Mouse (Mus musculus) kidney, adult 8-10 months (tissue): ENCODE data around the gene Qpctl.
"Not testable (repeated sequence)": the region's sequence is repeated elsewhere in the genome, so short reads cannot be mapped to it uniquely, and the experiment has no call there.

Experiments
- DNase-seq, 2 experiments: peaks; one replicate each; pipeline ENCODE4 v3.0.0; 2022

Gene Qpctl

DNA sequence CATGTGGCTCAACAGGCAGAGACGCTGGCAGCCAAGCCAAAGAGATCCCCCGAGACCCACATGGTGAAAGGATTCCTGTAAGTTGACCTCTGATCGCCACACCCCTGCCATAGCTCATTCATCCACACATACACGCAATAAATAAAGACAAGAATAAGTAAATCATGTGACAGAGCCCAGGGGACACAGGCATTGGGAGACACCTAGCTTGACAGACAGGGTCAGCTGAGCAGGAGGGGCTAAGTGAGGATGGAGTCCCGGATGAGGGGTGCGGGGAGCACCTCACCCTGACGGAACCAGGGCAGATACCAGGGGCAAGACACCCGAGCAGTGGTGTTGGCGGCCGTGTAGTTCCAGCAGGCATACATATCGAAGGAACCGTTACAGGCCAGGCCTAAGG lies 14.7 kb upstream of the Qpctl start:
- no peak for DNase-seq

DNA sequence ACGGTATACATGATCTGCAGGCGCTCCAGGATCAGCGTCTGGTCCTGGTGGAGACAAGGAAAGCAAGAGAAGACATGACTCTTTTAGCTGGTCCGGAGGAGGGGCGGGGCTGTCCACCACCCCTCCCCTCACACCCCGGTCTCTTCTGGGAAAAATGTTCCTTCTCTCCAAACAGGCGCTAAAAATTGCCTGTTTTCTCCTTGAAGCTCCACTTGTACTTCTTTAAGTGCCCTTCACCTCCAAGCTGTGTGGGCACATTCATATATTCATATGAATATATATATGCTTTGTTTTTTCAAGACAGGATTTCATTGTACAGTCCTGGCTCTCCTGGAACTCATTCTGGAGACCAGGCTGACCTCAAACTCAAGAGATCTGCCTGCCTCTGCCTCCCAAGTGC lies 13.8 kb upstream of the Qpctl start:
- no peak for DNase-seq

DNA sequence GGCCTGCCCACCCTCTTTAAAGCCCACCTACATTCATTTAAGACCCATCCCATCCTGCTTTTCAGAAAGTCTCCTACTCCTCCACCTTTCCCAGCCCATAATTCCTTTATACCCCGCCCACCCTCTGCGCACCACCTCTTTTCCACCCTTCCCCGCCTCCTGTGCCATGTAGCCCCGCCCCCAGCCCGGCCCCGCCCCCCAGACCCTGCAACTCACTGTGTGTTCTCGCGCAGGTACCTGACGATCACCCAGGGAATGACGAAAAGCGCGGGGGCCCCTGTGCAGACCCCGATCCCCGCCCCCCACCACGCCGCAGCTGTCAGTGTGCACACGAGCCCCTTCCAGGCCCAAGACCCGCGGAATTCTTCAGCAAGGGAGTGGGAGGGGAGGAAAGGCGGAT lies 11.0 kb upstream of the Qpctl start:
- DNase-seq, result no peak

DNA sequence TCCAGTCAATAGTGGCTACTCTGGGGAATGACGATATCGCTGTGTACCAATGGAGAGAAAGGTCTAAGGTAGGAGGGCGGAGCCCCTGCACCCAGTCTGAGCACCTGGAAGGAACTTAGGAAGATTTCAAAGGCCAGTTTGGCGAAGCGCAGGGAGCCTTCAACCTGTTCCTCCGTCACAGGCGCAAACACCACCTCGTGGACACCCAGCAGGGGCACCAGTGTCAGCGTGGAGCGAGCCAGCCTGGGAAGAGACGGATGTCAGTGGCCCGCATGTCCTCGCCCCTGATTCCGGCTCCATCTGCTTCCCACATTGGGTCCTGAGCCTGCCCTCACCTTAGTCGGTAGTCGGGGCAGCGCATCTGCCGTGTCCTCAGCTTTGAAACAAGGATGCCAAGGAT lies 10.3 kb upstream of the Qpctl start:
- no peak for DNase-seq

DNA sequence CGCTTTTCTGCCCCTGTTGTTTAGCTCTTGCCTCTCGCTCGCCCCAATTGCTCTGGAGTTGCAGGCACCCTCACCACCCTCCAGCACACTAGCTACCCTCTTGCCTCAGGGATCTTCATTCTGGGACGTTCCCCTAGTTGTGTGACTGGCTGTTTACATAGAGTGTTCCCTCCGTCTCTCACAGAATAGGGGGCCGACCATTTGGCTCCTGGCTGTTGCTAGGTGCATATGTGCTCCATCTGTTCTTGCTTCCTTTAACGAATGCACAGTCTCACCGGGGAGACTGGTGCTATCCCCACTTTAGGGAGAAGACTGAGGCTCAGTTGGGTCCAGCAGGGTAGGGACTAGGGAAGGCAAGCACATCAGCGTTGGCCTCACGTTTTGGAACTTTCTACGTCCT lies 9.5 kb upstream of the Qpctl start:
- DNase-seq, result no peak

DNA sequence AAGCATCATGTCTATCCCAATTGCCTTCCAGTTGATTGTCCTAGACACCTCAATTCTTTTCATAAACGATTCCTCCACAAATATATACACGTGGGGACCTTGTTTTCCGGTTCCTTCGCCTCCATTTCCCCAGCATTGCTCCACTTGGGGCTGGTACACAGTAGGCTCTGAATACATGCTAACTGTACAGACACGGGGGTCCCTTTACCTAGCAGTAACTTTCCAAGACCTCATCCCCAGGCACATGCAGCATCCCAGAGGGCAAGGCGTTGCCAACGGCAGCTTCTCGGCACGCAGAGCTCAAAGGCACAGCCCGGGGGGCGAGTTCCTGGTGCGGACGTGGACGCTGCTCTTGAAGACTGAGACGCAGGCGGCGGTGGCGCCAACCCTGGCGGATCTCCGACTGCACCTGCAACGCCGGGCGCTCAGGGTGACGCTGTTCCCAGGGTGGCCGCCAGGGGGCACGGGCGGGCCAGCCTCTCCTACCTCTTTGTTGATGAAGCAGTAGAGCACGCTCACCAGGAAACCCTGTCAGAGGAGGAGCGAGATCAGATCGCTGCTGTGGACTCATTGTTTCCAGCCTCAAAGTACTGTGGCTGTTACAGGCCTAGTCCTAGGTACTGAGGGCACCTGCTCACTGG lies 8.2 kb upstream of the Qpctl start:
- DNase-seq, result peak; percentile 87 to 94

DNA sequence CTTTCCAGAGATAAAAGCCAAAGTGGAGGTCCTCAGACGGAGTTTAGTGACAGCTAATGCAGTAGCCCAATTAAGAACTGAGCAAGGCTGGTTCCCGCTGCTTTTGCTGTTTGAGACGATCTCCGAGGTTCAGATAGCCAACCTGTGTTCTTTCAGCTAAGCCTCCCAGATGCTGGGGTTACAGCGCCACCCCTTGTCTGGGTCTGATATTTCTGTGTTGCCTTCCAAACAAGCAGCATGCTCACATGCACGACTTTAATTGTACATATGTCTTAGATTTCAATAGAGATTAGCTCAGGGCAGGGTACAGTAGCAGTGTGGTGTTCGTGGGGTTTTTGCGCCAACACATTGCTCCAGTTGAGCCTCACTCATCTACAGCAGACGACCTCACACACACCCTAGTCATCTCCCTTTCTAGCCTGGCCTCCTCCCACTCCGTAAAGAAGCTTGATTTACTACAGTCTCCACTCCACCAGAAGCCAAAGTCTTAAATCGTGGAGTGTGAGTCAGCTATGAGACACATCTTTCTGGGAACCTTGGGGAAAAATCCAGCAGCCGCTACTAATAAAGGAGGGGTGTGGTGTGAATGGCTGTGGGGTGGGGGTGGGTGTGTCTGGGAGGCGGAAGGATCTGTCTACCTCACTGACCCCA lies 6.9 kb upstream of the Qpctl start:
- DNase-seq, result no peak

DNA sequence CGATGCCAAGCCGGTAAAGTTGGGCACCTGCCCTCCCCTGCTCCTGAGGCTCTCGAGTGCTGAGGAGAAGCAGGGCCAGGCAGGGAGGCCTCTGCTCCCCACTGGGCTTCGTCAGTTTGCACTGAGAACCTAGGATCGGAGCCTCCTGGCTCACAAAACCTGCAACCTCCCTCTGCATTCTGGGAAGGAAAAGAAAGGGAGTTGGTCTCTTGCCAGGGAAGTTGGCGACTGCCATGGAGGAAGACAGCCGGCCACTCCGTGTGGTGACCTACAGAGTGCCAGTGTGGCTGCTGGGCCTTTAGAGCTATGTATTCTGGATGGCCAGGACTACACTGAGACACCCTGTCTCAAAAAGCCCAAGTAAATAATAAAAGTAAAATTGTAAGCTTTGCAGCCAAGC lies 5.7 kb upstream of the Qpctl start:
- DNase-seq, result no peak

- not testable (repeated sequence) for DNase-seq
These were observed 2.0 kb upstream of the Qpctl start for GRCm38 (mm10) chr7:19151121-19151520.

- peak; percentile 94 to 97 for DNase-seq
These were observed 535 bp upstream of the Qpctl start, which contains the start of gene Snrpd2 for GRCm38 (mm10) chr7:19149626-19150025. Snrpd2 (plus strand) TSS chr7:19149722.

DNA sequence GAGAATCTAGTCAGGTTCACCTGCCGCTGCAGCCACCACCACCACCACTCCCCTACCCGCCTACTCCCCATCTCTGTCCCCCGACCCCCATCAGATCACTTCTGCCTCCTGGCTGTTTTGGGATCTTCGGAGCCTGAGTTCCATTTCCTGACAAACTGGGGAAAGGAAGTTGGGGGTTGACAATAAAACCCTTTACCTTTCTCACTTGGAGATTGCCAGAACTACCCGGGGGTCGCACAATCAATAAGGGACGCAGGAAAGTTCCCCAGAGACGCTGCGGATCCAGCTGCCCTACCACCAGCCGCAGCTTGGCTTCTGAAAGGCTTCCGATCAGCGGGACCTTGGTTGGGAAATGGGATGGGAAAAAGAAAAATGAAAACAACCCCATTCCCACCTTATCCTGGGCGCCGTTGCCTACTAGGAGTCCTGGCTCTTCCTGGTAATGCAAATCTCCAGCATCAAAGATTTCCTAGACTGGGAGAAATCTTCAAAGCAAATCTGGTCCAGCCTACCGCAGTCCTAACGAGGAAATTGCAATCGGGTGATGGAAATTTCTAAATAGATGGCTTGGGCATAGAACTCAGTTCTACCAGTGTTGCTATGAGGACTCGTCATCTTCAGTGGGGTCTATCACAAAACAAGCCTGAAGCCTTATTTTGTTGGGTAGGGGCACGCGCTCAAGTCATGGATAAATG lies 764 bp downstream of the Qpctl start:
- DNase-seq, result no peak

GRCm38 (mm10) chr7:19147497-19148045 lies 1.5 kb downstream of the Qpctl start:
- DNase-seq, result no peak

- DNase-seq, result no peak
These were observed 2.3 kb downstream of the Qpctl start for GRCm38 (mm10) chr7:19146793-19147192.

- peak in 1 of 2 experiments; percentile 53 for DNase-seq
These were observed 11.7 kb downstream of the Qpctl start for GRCm38 (mm10) chr7:19137380-19137779.

- DNase-seq, result no peak
These were observed 12.3 kb downstream of the Qpctl start for GRCm38 (mm10) chr7:19136673-19137334.

DNA sequence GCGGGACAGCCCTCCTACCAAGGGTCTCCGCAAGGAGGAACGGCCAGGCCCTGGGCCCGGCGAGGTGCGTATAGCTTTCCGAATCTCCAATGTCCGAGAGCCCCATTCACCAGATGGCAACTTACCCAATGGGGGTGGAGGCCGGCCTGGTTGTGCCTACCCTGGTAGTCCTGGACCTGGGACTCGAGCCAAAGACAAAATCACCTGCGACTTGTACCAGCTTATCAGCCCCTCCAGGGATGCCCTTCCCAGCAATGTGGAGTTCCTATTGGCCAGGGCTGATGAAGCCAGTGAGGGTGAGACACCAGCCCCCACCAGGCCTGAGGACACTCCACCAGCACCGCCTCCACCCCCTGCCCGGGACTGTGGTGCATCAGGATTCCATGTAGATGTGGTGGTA lies 12.9 kb downstream of the Qpctl start:
- DNase-seq, result no peak

GRCm38 (mm10) chr7:19131324-19131848 lies 17.7 kb downstream of the Qpctl start:
- DNase-seq, result peak; percentile 98 to 99

GRCm38 (mm10) chr7:19130657-19131056 lies 18.4 kb downstream of the Qpctl start:
- no peak for DNase-seq

GRCm38 (mm10) chr7:19129396-19129795 lies 19.7 kb downstream of the Qpctl start:
- no peak for DNase-seq

DNA sequence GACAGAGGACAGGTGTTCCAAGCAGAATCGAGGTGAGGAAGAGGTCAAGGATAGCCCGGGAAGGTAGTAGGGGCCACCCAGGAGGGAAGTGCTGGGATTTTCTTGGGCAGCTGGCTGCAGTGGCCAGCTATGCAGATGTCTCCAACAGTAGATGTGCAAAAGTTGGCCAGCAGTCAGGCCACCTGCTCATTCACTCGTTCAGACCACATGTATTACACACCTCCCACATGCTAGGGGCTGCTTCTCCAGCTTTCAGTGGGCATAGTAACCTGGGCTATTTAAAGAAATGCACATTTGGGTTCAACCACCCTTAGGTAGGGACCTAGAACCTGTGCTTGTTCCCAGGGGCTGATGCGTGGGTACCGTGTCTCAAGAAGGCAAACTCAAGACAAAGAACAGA lies 21.3 kb downstream of the Qpctl start:
- no peak for DNase-seq

DNA sequence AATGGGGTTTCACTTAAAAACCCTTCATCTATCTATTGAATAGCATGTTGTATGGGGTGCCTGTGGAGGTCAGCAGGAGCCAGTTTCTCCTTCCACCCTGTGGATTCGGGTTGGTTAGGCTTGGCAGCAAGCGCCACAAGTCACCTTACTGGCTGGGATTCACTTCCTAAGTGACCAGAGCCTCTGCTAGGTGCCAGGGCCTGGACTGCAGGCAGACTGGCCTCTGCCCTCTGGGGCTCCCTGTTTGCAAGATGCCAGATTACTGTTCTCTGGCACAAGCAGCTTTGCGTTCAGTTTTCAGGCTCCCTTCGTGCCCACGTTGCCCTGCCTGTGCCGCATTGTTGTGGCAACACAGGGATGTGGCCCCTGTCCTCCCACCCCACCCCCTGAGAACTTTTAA lies 24.4 kb downstream of the Qpctl start:
- DNase-seq, result peak; percentile 31 to 41

DNA sequence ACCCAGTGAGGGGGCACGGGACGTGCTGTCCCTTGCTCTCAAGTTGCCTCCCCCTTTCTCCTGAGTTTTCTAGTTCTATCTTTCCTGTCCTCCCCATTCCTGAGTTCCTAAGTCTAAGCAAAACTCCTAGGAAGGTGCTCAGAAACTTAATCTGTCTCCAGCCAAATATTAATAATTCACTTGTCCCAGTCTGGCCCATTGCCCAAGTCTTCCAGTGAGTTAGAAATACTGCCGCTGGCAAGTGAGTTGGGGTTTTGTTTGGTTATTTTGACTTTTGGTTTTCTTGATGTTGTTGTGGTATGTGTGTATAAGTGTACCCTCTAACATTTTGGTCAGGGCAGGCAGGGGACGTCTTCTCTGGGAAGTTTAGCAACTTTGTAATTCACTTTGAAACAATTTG lies 27.4 kb downstream of the Qpctl start:
- DNase-seq, result peak; percentile 62 to 81
